9 mouse cellular contexts compared by ENCODE assay signal in the genomic region with DNA sequence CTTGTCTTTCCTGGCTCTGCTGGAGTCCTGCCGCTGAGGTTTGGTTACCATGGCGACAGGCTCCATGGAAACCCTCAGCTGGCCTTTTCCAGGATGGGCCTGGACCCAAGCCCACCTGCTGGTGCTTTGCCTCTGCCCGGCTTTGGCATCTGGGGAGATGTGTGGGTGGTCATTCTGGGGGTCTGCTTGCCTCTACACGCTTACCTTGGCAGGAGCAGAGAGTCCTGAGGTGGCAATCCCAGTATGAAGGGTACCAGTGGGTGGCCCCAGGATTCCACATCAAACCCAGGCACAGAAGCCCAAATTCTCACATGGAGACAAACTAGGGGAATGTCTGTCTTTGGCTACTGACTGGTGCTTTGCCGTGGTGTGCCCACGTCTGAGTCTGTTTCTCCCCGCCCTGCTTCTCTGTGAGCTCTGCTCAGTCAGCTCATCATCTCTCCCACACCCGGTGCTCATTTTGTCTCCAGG. TPM values are rescaled to one million over a fixed set of nuclear protein-coding genes. Genes with fewer than 3 reads are reported as not detected.
DNase-seq lines count a peak whose midpoint lies in the region; ATAC-seq and TF ChIP-seq lines count a peak whose summit lies in the region.
"Had no signal": no experiment of that assay in that cellular context is flagged by ENCODE, and none has a peak within 500 bp of the region (broad histone marks: within the 10 kb centered on the region; RNA-seq: fewer than 3 reads in every experiment).

No protein-coding gene starts in this region.

- peak overlapping the region; percentile 83 for H3K27ac ChIP-seq in hindbrain, embryonic 14.5 days
- no peak overlapping the region for H3K27ac ChIP-seq in limb, embryonic 14.5 days (replicated peaks; ENCODE audit: low read depth, low read length)
- H3K27ac ChIP-seq in intestine, embryonic 15.5 days: no peak overlapping the region
- H3K27ac ChIP-seq: stomach, embryonic 15.5 days had no signal

- H3K4me3 ChIP-seq in hindbrain, embryonic 14.5 days (replicated peaks; ENCODE audit: low read length): no peak overlapping the region
- no peak overlapping the region for H3K4me3 ChIP-seq in limb, embryonic 14.5 days (replicated peaks; ENCODE audit: low read length)
- H3K4me3 ChIP-seq in intestine, embryonic 15.5 days (replicated peaks): no peak overlapping the region
- H3K4me3 ChIP-seq: stomach, embryonic 15.5 days had no signal

- H3K9ac ChIP-seq in hindbrain, embryonic 14.5 days: no peak overlapping the region
- no peak overlapping the region for H3K9ac ChIP-seq in limb, embryonic 14.5 days (ENCODE audit: low read depth, low read length, severe bottlenecking)
- H3K9ac ChIP-seq in intestine, embryonic 15.5 days: no peak overlapping the region
- H3K9ac ChIP-seq: stomach, embryonic 15.5 days had no signal

- peak; percentile 35; the same call in 1 of the 2 replicates for ATAC-seq in hindbrain, embryonic 14.5 days (ENCODE audit: low FRiP score)
- ATAC-seq in limb, embryonic 14.5 days (ENCODE audit: low FRiP score, low read depth): peak; percentile 42; the same call in 1 of the 2 replicates
- ATAC-seq in intestine, embryonic 15.5 days: no peak

- peaks cover 17% of the 10 kb centered on the region for H3K27me3 ChIP-seq in hindbrain, embryonic 14.5 days (ENCODE audit: control insufficient read depth, insufficient read depth, low read length)
- peaks cover 9% of the 10 kb centered on the region; the same call in 1 of the 2 replicates for H3K27me3 ChIP-seq in limb, embryonic 14.5 days (ENCODE audit: control insufficient read depth, insufficient read depth, low read length)
- peaks cover 10% of the 10 kb centered on the region for H3K27me3 ChIP-seq in intestine, embryonic 15.5 days (replicated peaks)

- 6% methylated on average over 8 of the region's 8 CpGs for WGBS in hindbrain, embryonic 14.5 days
- WGBS in limb, embryonic 14.5 days: 20% methylated on average over 8 of the region's 8 CpGs
- 34% methylated on average over 8 of the region's 8 CpGs for WGBS in intestine, embryonic 15.5 days

- no peak overlapping the region for H3K4me2 ChIP-seq in hindbrain, embryonic 14.5 days (replicated peaks)
- no peak overlapping the region for H3K4me2 ChIP-seq in limb, embryonic 14.5 days (replicated peaks; ENCODE audit: low read depth, low read length, severe bottlenecking)
- H3K4me2 ChIP-seq in intestine, embryonic 15.5 days (replicated peaks): no peak overlapping the region
- H3K4me2 ChIP-seq: stomach, embryonic 15.5 days had no signal

- TF ChIP-seq POLR2A in limb, embryonic 14.5 days (IDR thresholded peaks at IDR 0.05; ENCODE audit: borderline replicate concordance, extremely low read depth, insufficient read depth, insufficient read length): no peak

- intact Hi-C loops in gastrocnemius, postnatal 14 days (cut with DNase I; ENCODE audit: low total_unique reads): no loop called here

- no peaks in the 10 kb centered on the region for H3K36me3 ChIP-seq in hindbrain, embryonic 14.5 days (replicated peaks; ENCODE audit: control insufficient read depth, insufficient read depth)
- no peaks in the 10 kb centered on the region for H3K36me3 ChIP-seq in limb, embryonic 14.5 days (ENCODE audit: control insufficient read depth, insufficient read depth, low read length)
- H3K36me3 ChIP-seq in intestine, embryonic 15.5 days: no peaks in the 10 kb centered on the region
- H3K36me3 ChIP-seq: stomach, embryonic 15.5 days had no signal

- DNase-seq in gastrocnemius, postnatal 10 days: peak; percentile 8
- no peak for DNase-seq in gastrocnemius, adult 8-10 months (ENCODE audit: low spot score in 2 of 2)
- peak; percentile 84 for DNase-seq in hindbrain, embryonic 14.5 days (ENCODE audit: low spot score)
- DNase-seq in limb, embryonic 14.5 days (ENCODE audit: low spot score): peak; percentile 46
- DNase-seq in telencephalon, adult 2 months (ENCODE audit: low read depth, low spot score): peak; percentile 87
- no peak for DNase-seq in gastrocnemius, postnatal 14 days
- DNase-seq in heart, adult 18-20 months: no peak

- no peaks in the 10 kb centered on the region for H3K9me3 ChIP-seq in hindbrain, embryonic 14.5 days (ENCODE audit: control insufficient read depth, low read length)
- H3K9me3 ChIP-seq in limb, embryonic 14.5 days (ENCODE audit: control insufficient read depth, low read length): no peaks in the 10 kb centered on the region
- no peaks in the 10 kb centered on the region for H3K9me3 ChIP-seq in intestine, embryonic 15.5 days
- H3K9me3 ChIP-seq: stomach, embryonic 15.5 days had no signal

- H3K4me1 ChIP-seq in hindbrain, embryonic 14.5 days (replicated peaks; ENCODE audit: control insufficient read depth, insufficient read depth, low read length): peaks cover 50% of the 10 kb centered on the region
- peaks cover 22% of the 10 kb centered on the region for H3K4me1 ChIP-seq in limb, embryonic 14.5 days (ENCODE audit: control insufficient read depth, insufficient read depth, low read length)
- H3K4me1 ChIP-seq in intestine, embryonic 15.5 days (replicated peaks): peaks cover 9% of the 10 kb centered on the region

RNA-seq across cellular contexts. Expression of a gene that starts 47.0 kb away (rescaled TPM):
- total RNA-seq in gastrocnemius, postnatal 10 days (2021): 10 to 100 TPM; 10.9 to 14.8 TPM
- 1 to 10 TPM; 2.2 to 4.3 (median 2.6) TPM for total RNA-seq in gastrocnemius, adult 8-10 months (2022)
- 35.2 and 37.4 TPM in 2 replicates for polyA plus RNA-seq in hindbrain, embryonic 14.5 days (2014; fragmentation: Nextera tagmentation; extraction: Ambion mirVana)
- polyA plus RNA-seq in limb, embryonic 14.5 days (2012; rRNA removed): 45.5 and 55.1 TPM in 2 replicates
- polyA plus RNA-seq in limb, embryonic 14.5 days (2014; fragmentation: Nextera tagmentation; extraction: Ambion mirVana): 69.2 and 75.8 TPM in 2 replicates
- 1 to 10 TPM; 8.0 to 8.1 TPM for total RNA-seq in gastrocnemius, postnatal 14 days (2021)
- 10 to 100 TPM; 16.5 to 30.3 TPM for total RNA-seq in heart, adult 18-20 months (2021)
- 37.9 and 42.4 TPM in 2 replicates for polyA plus RNA-seq in intestine, embryonic 15.5 days (2015; fragmentation: Nextera tagmentation; extraction: Ambion mirVana)

Comparison
In these comparisons a context has a peak if more than half of its experiments do, and no peak if none do; other contexts are left out.
1. DNase-seq: peak in gastrocnemius, postnatal 10 days (single experiment), hindbrain, embryonic 14.5 days (single experiment), limb, embryonic 14.5 days (single experiment) and telencephalon, adult 2 months (single experiment); none in gastrocnemius, adult 8-10 months (0 of 2), gastrocnemius, postnatal 14 days (single experiment) and heart, adult 18-20 months (0 of 2).